Mouse (Mus musculus) midbrain, embryonic 16.5 days (tissue): ENCODE results near the gene Gm21981. TPM values are rescaled to one million over a fixed set of nuclear protein-coding genes. Genes with fewer than 3 reads are reported as not detected.

Experiments used
- ATAC-seq: fragments of 200-750 bp; cut with Nextera tagmentation; 2 replicates; pipeline ENCODE4 v1.8.0; 2017; ENCODE audit warnings: moderate TSS enrichment
- H3K27ac ChIP-seq: fragments of 300-500 bp; sonication (generic); 2 replicates; pipeline ENCODE4 v1.5.1; 2014; ENCODE audit warnings: mild to moderate bottlenecking, low read length, mixed read lengths
- H3K27me3 ChIP-seq: fragments of 300-500 bp; sonication (generic); 2 replicates; pipeline ENCODE4 v1.6.1; 2014; ENCODE audit warnings: low read depth, low read length, mixed read lengths; ENCODE audit not compliant: control insufficient read depth, insufficient read depth
- H3K36me3 ChIP-seq: fragments of 300-500 bp; sonication (generic); 2 replicates; pipeline ENCODE4 v1.6.1; 2014; ENCODE audit warnings: mild to moderate bottlenecking, low read length, moderate library complexity, mixed read lengths; ENCODE audit not compliant: control insufficient read depth, insufficient read depth
- H3K4me1 ChIP-seq: fragments of 300-500 bp; sonication (generic); 2 replicates; pipeline ENCODE4 v1.6.1; 2014; ENCODE audit warnings: mild to moderate bottlenecking, low read length, mixed read lengths; ENCODE audit not compliant: control insufficient read depth, insufficient read depth
- H3K4me2 ChIP-seq: fragments of 300-500 bp; sonication (generic); 2 replicates; pipeline ENCODE4 v1.6.1; 2014; ENCODE audit warnings: mild to moderate bottlenecking, low read length, mixed read lengths
- H3K4me3 ChIP-seq: fragments of 300-500 bp; sonication (generic); 2 replicates; pipeline ENCODE4 v1.5.1; 2014; ENCODE audit warnings: low read depth, mild to moderate bottlenecking, low read length, moderate library complexity, mixed read lengths
- H3K9ac ChIP-seq: fragments of 300-500 bp; sonication (generic); 2 replicates; pipeline ENCODE4 v1.6.1; 2014; ENCODE audit warnings: low read depth, low read length, mixed read lengths
- H3K9me3 ChIP-seq: fragments of 300-500 bp; sonication (generic); replicated peaks from 2 replicates; pipeline ENCODE4 v1.6.1; 2014; ENCODE audit warnings: mild to moderate bottlenecking, low read length, mixed read lengths; ENCODE audit not compliant: control insufficient read depth, poor library complexity, severe bottlenecking
- WGBS: fragments of 180-500 bp; shearing (Covaris S2); extraction: QIAGEN DNeasy Blood & Tissue Kit; methylation state at CpG from one replicate; pipeline ENCODE4 v1.1.7; 2014; 5-methylcytosine and 5-hydroxymethylcytosine counted together
- polyA plus RNA-seq: library from polyadenylated mRNA; unstranded; fragments of >200 nt; fragmentation: Nextera tagmentation; extraction: Ambion mirVana; gene quantifications from 2 replicates; pipeline ENCODE4 v1.2.1, GENCODE M21; 2015

Gene Gm21981
- polyA plus RNA-seq, 1 experiment from 2014 or later, result 0.92 TPM

- Histone ChIP-seq H3K4me2 (peak within 1 kb of the TSS; percentile 59), H3K36me3 (peaks cover 3% of the 10 kb centered on the region; the same call in 1 of the 2 replicates), H3K27me3 (no peaks in the 10 kb centered on the region), H3K4me3 (peak within 1 kb of the TSS; percentile 78), H3K4me1 (peaks cover 16% of the 10 kb centered on the region), H3K9me3 (no peaks in the 10 kb centered on the region), H3K27ac (peak within 1 kb of the TSS; percentile 82), H3K9ac (peak within 1 kb of the TSS; percentile 88)
- ATAC-seq, result peak; percentile 95
- 1% methylated on average over 75 of the region's 82 CpGs for WGBS
Observed at GRCm38 (mm10) chr17:47694503-47695336, 465 bp upstream of the Gm21981 start, which contains the start of gene Prickle4. Gene Prickle4 (minus strand): TSS chr17:47694736.

GRCm38 (mm10) chr17:47693671-47694441, 399 bp downstream of the Gm21981 start:
- Histone ChIP-seq H3K27me3 (no peaks in the 10 kb centered on the region), H3K4me2 (peak overlapping the region; percentile 59), H3K27ac (peak overlapping the region; percentile 82; the same call in 1 of the 2 replicates), H3K9me3 (no peaks in the 10 kb centered on the region), H3K4me3 (peak overlapping the region; percentile 78), H3K4me1 (peaks cover 21% of the 10 kb centered on the region), H3K36me3 (no peaks in the 10 kb centered on the region), H3K9ac (peak overlapping the region; percentile 88)
- ATAC-seq, result no peak; the same call in 1 of the 2 replicates
- 37% methylated on average over 13 of the region's 13 CpGs for WGBS

DNA sequence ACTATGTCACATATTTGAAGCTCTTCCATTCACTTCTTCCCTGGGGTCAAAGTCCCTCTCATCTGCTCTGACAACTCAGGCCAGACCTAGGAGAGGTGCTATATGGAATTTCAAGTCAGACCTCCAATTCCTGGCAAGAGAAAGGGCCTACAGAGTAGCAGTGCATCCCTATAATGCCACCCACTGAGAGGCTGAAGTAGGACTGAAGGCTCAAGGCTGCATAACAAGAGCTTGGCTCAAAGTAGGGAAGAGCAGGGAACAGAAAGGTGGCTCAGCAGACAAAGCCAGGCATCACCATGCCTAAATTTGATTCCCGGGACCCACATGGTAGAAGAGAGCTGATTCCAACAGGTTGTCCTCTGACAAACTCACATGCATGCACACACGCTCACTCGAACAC, 2.6 kb downstream of the Gm21981 start:
- Histone ChIP-seq H3K9me3 (no peaks in the 10 kb centered on the region), H3K27me3 (no peaks in the 10 kb centered on the region), H3K9ac (no peak overlapping the region), H3K4me3 (no peak overlapping the region), H3K27ac (no peak overlapping the region), H3K4me1 (peaks cover 30% of the 10 kb centered on the region), H3K36me3 (no peaks in the 10 kb centered on the region), H3K4me2 (no peak overlapping the region)
- WGBS, result 89% methylated on average over 3 of the region's 3 CpGs
- no peak for ATAC-seq

- peak overlapping the region; percentile 85; the same call in 1 of the 2 replicates for H3K4me3 ChIP-seq
- H3K4me2 ChIP-seq, result peak overlapping the region; percentile 97
- H3K9me3 ChIP-seq, result no peaks in the 10 kb centered on the region
- peaks cover 31% of the 10 kb centered on the region for H3K4me1 ChIP-seq
- no peak overlapping the region for H3K9ac ChIP-seq
- H3K27ac ChIP-seq, result no peak overlapping the region
- H3K27me3 ChIP-seq, result no peaks in the 10 kb centered on the region
- no peaks in the 10 kb centered on the region for H3K36me3 ChIP-seq
- ATAC-seq, result no peak
- WGBS, result 84% methylated on average over 8 of the region's 8 CpGs
Observed at GRCm38 (mm10) chr17:47689894-47690293, 4.4 kb downstream of the Gm21981 start.

DNA sequence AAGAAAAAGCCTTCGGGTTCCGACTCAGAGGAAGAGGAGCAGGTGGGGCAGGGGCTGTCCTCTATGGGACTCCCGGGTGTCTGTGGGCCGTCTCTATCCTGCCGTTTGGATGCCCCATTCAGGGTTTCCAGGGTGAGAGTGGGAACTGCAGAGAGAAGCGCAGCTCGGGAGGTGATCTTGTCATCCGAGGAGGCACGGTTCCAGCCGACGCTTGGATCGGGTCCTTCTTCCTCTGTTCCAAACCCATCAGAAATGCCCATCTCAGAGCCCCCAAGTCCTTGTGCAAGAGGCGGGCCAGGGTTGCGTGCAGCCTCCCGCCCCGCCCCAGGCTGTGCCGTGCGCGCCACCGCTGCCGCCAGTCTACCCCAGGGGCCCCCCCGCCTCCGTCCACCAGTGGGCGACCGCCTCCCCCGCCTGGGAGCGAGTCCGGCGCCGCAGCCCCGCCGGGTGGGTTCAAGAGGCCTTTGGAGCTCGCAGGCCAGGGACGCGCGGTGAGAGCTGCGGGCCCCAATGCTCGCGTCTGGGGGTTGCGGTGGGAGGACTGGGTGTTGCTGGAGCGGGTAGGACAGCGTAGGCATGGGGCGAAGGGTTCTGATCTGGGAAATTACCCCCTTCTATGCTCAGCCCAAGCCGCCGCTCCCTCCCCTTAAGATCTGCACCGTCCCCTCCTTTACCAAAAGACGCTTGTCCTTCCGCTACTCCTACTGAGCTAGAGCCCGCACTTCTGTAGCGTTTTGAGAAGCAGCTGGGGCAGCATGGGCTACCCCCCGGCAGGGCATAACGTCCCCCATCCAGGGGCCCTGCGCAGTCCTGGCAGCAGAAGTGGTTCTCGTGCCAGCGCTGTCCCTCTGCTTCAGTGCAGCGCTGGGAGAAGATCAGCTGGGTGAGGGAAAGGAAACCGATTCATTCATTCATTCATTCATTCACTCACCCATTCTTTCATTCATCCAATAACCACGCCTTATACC, 5.4 kb downstream of the Gm21981 start, which contains the start of gene Frs3:
Frs3 (plus strand) TSS at position 423 of the 968 bp plus-strand sequence.
- H3K36me3 ChIP-seq, result peaks cover 2% of the 10 kb centered on the region; the same call in 1 of the 2 replicates
- ATAC-seq, result peak; percentile 77
- peak within 1 kb of the TSS; percentile 85 for H3K4me3 ChIP-seq
- H3K9ac ChIP-seq, result peak within 1 kb of the TSS; percentile 90
- H3K27ac ChIP-seq, result peak within 1 kb of the TSS; percentile 84
- H3K9me3 ChIP-seq, result no peaks in the 10 kb centered on the region
- peaks cover 27% of the 10 kb centered on the region for H3K4me1 ChIP-seq
- peak within 1 kb of the TSS; percentile 97 for H3K4me2 ChIP-seq
- H3K27me3 ChIP-seq, result no peaks in the 10 kb centered on the region
- WGBS, result under 1% methylated on average over 58 of the region's 58 CpGs

GRCm38 (mm10) chr17:47688344-47688607, 6.0 kb downstream of the Gm21981 start, which contains the start of gene Tomm6:
Gene Tomm6 (minus strand): TSS chr17:47688386.
- Histone ChIP-seq H3K9ac (peak within 1 kb of the TSS; percentile 90), H3K27me3 (no peaks in the 10 kb centered on the region), H3K9me3 (no peaks in the 10 kb centered on the region), H3K4me1 (peaks cover 26% of the 10 kb centered on the region), H3K36me3 (peaks cover 4% of the 10 kb centered on the region), H3K4me3 (peak within 1 kb of the TSS; percentile 85), H3K27ac (peak within 1 kb of the TSS; percentile 84), H3K4me2 (peak within 1 kb of the TSS; percentile 97)
- WGBS, result under 1% methylated on average over 9 of the region's 9 CpGs
- ATAC-seq, result no peak

GRCm38 (mm10) chr17:47687409-47688343, 6.6 kb downstream of the Gm21981 start:
- Histone ChIP-seq H3K4me1 (peaks cover 25% of the 10 kb centered on the region), H3K4me3 (peak overlapping the region; percentile 85), H3K36me3 (peaks cover 4% of the 10 kb centered on the region), H3K27ac (peak overlapping the region; percentile 84), H3K27me3 (no peaks in the 10 kb centered on the region), H3K9ac (peak overlapping the region; percentile 90), H3K4me2 (peak overlapping the region; percentile 97), H3K9me3 (no peaks in the 10 kb centered on the region)
- 1% methylated on average over 70 of the region's 70 CpGs for WGBS
- peak; percentile 88 for ATAC-seq
